Mouse (Mus musculus): ENCODE results near the gene Npr2. TPM values are rescaled to one million over a fixed set of nuclear protein-coding genes. Genes with fewer than 3 reads are reported as not detected.

Gene Npr2
- total RNA-seq (2023) = not detected

DNA sequence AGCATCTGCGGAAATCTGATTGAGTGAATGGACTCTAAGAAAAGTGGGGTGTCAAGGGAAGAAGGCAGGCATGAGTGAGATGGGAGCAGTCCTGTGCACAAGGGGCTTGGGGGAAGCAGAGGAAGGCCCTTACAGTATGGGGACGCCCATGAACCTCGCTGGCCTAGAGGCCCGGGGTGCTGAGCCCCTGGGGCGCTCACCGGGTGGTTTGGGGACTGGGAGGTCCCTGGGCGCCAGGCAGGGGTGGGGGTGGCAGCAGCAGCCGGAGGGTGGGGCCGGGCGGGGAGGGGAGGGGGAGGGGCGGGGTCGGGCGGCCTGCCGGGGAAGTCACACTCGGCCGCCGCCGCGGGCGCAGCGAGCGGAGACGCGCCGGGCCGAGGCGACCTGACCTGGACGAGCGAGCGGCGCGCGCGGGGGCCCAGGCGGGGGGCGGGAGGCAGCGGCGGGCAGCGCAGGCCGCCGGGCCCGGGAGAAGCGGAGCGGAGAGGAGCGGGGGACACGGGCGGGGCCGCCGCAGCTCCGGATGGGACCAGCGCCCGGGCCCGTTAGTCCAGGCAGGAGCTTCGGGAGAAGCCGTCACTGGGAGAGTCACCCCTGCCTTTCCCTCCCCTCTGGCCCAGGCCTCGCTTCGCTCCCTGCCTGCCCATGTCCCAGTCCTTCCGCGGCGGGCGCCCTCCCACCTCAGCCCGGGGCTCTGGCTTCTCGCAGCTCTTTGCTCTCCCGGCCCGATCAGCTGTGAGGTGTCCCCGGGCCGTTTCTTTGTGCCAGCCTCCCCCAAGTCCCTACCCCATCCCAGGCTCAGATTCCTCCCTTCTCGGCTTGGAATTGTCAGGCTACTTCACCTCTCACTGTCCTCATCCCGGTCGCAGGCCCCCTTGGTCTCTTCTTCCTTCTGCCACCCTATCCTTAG, at the start of gene Npr2:
Gene Npr2, plus strand, starts transcription at position 890 of the 910 bp plus-strand sequence.

DNA sequence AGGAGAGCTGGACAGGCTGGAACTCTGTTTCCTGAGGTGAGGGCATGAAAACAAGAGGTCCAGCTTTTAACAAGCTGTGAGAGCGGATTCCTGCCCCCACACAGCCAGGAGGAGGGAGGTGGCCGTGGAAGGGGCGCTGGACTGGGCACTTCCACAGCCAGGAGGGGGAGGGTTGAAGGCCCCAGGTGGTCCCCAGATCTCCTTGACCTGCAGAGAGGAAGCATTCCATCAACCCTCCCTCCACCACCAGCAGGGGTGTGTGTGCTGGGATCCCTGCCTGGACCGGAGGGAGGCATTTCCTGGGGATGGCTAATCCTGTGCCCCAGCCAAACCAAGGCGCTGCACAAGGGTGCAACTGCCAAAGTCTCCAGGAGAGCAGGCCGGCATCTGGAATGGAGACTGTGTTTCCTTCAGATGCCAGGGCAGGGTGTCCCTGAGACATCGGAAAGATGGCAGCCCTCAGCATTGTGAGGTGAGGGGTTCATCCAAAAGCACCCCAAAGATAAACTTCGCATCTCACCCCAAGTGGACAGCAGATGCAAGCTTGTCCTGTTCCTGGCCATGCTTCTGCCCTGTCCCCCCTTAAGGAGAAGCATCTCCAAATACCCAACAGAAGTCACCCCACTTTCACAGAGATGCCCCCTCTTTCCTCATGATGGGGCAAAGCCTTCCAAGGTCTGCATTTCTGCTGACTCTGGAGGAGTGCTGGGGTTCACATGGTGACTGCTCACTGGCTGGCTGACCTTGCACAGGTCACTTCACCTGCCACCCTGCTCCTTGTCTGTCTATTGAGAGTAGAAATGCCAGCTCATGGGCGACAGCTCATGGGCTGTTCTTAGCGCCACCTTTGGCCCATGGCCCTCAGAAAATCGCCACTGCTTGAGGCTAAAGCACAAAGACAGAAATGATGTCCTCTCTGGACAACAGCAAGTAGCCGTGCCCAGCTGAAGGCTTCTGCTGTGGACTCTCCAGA, 47.0 kb upstream of the Npr2 start, which contains the start of gene Msmp:
Gene Msmp, minus strand, starts transcription at position 51 of the 973 bp plus-strand sequence.

DNA sequence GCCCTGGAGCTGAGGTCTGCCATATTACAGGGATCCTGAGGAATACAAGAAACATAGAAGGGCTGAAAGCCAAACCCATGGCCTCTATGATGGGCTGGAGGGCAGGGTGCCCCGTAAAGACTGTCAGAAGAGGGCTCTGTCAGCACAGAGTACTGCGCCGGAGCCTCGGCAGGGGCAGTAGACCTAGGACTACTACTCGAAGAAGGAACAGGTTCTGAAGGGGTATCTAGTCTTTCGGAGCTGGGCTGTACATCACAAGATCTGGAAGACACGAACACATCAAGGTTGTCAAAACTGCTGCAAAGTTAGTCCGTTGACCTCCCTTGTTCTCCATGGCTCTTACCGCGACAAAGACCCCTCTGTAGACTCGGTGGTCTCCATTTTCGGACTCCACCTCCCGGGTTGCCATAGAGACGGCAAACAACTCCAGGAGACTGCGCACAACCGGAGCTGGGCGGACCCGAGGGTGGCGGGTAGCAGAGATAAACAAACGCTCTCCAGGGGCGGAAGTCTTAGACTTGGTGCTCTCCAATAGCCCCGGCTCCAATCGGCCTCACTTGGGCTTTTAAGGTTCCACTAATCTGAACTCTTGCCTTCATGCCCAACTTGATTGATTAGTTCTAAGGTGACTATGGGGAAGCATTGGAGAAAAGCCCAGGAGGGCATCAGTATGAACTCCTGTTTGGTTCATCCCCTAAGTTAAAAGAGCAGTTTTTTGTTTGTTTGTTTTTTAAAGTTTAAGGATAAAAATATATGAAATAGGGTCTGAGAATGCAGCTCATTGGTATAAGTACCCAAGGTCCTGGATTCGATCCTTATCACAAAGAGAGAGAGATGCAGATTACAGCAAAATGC, 21.7 kb downstream of the Npr2 start, which contains the start of gene Spag8:
Gene Spag8, minus strand, starts transcription at position 434 of the 855 bp plus-strand sequence.

DNA sequence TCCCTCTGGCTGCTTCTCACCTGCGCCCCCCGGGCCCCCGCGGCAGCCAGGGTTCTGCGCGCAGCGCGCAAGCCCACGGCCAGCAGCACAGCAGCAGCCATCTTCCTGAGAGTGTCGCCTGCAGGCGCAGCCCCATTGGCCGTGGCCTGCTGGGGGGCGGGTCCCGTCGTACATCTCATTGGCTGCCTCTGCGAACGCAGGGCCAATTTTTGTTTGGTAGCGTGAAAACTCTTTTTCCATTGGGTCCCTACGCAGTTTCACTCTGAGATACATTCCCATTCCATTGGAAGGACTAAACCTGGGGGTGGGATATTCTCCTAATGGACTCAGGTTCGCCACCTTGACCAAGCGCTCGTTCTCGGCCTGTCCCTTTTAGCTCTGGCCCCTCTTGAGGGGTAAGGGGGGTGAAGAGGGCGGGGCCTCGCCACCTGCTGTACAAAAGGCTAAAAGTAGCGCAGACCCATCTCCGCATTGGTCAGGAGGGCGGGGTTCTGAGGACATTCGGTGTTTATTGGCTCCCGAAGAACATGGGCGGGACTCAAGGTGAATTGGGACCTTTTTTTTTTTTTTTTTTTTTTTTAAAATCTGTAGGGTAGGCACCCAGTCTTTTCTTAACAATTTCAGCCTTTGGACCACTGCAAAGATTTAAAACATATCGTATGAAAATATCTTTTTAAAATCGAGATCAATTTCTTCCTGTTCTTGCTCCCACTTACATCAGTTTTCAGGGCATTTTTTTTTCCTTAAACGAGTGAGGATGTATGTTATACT, 24.8 kb downstream of the Npr2 start, which contains the start of gene Hint2:
Gene Hint2, minus strand, starts transcription at position 128 of the 771 bp plus-strand sequence.

DNA sequence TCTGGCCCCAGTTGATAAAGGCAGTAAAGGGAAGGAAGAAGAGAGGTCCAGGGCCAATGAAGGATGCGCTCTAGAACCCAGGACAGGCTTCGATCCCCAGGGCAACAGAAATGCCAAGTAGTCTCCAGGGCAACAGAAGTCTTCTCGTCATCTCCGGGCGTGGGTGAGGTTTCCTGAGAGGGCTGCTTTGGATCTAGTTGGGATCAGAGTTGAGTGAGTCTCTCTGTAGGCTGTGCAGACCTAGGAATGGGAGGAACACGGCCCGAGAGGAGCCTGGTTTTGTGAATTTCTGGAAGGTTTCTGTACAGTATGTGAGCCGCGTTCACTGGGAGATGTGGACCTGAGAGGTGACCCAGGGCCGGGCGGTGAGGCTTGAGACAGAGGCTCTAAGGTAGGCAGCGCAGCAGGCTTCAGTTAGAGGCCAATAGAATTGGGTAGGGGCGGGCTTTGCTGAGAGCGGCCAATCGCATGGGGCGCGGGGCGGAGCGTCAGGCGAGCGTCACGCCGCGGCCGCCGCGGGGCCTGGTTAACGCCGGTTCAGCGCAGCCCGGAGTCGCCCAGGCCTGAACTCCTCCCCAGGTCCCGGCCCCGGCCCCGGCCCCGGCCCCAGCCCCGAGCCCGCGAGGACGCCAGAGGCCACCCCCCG, 37.2 kb downstream of the Npr2 start, which contains the start of the genes Tmem8b and Fam221b:
Gene Tmem8b, plus strand, starts transcription at position 190 of the 646 bp plus-strand sequence.
Gene Fam221b, minus strand, starts transcription at position 364 of the 646 bp plus-strand sequence.

DNA sequence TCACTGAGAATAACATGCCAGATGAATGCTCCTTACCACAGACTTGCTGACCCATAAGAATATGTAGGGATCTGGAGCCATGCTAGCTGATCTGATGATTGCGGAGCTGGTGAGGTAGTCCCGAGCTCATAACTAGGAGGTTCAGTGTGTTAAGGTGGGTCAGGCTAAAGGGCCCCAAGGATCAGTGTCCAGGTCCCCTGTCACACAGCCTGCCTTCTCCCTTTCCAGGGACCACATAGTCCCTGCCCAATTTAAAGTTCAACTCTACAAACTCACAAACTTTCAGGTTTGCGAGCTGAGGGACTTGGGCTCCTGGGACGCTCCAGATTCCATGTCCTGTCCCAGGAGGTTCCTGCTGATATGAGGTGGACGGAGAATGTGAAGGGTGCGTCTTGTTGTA, 69.0 kb downstream of the Npr2 start, which contains the start of gene Olfr70:
Gene Olfr70, minus strand, starts transcription at position 101 of the 400 bp plus-strand sequence.

Other genes starting within 250 kb of the Npr2 start
- gene Rusc2, start 250.0 kb upstream of the Npr2 start, total RNA-seq (2023) = 0.59 TPM
- not detected for gene Fam166b, start 202.8 kb upstream of the Npr2 start, total RNA-seq (2023)
- 35.3 TPM for gene Tesk1, start 190.0 kb upstream of the Npr2 start, total RNA-seq (2023)
- gene Cd72, start 177.3 kb upstream of the Npr2 start, total RNA-seq (2023) = 48.5 TPM
- gene Sit1, start 148.2 kb upstream of the Npr2 start, total RNA-seq (2023) = 60.7 TPM
- 21.2 TPM for gene Ccdc107, start 139.0 kb upstream of the Npr2 start, total RNA-seq (2023)
- 3.0 TPM for gene Arhgef39, start 132.2 kb upstream of the Npr2 start, total RNA-seq (2023)
- gene Car9, start 125.0 kb upstream of the Npr2 start, total RNA-seq (2023) = not detected
- not detected for gene Tpm2, start 108.2 kb upstream of the Npr2 start, total RNA-seq (2023)
- 73.3 TPM for gene Creb3, start 69.6 kb upstream of the Npr2 start, total RNA-seq (2023)
- gene Tln1, start 69.2 kb upstream of the Npr2 start, total RNA-seq (2023) = 270 TPM
- 34.1 TPM for gene Rgp1, start 53.2 kb upstream of the Npr2 start, total RNA-seq (2023)
- 26.5 TPM for gene Gba2, start 53.1 kb upstream of the Npr2 start, total RNA-seq (2023)
- not detected for gene Msmp, start 47.4 kb upstream of the Npr2 start, total RNA-seq (2023)
- 0.62 TPM for gene Spag8, start 21.7 kb downstream of the Npr2 start, total RNA-seq (2023)
- 17.1 TPM for gene Hint2, start 24.5 kb downstream of the Npr2 start, total RNA-seq (2023)
- gene Tmem8b, start 37.0 kb downstream of the Npr2 start, total RNA-seq (2023) = 4.6 TPM
- not detected for gene Fam221b, start 37.2 kb downstream of the Npr2 start, total RNA-seq (2023)
- not detected for gene Olfr70, start 68.9 kb downstream of the Npr2 start, total RNA-seq (2023)
- not detected for gene Olfr71, start 78.3 kb downstream of the Npr2 start, total RNA-seq (2023)
- not detected for gene Hrct1, start 95.3 kb downstream of the Npr2 start, total RNA-seq (2023)
- not detected for gene Spaar, start 98.1 kb downstream of the Npr2 start, total RNA-seq (2023)
- not detected for gene Olfr159, start 139.1 kb downstream of the Npr2 start, total RNA-seq (2023)
- not detected for gene Olfr156, start 192.0 kb downstream of the Npr2 start, total RNA-seq (2023)
- not detected for gene Olfr157, start 208.3 kb downstream of the Npr2 start, total RNA-seq (2023)
- gene Olfr155, start 219.6 kb downstream of the Npr2 start, total RNA-seq (2023) = not detected
- 3.0 TPM for gene Reck, start 243.6 kb downstream of the Npr2 start, total RNA-seq (2023)